Mouse (Mus musculus): Measurements from ENCODE around the gene 5031439G07Rik. TPM values are rescaled to one million over a fixed set of nuclear protein-coding genes. Genes with fewer than 3 reads are reported as not detected.
"Not testable (repeated sequence)": the region's sequence is repeated elsewhere in the genome, so short reads cannot be mapped to it uniquely, and the experiment has no call there.

Gene 5031439G07Rik
- 18.7 TPM in 2 replicates for polyA plus RNA-seq (2016; fragmentation: Nextera tagmentation; extraction: Ambion mirVana)

DNA sequence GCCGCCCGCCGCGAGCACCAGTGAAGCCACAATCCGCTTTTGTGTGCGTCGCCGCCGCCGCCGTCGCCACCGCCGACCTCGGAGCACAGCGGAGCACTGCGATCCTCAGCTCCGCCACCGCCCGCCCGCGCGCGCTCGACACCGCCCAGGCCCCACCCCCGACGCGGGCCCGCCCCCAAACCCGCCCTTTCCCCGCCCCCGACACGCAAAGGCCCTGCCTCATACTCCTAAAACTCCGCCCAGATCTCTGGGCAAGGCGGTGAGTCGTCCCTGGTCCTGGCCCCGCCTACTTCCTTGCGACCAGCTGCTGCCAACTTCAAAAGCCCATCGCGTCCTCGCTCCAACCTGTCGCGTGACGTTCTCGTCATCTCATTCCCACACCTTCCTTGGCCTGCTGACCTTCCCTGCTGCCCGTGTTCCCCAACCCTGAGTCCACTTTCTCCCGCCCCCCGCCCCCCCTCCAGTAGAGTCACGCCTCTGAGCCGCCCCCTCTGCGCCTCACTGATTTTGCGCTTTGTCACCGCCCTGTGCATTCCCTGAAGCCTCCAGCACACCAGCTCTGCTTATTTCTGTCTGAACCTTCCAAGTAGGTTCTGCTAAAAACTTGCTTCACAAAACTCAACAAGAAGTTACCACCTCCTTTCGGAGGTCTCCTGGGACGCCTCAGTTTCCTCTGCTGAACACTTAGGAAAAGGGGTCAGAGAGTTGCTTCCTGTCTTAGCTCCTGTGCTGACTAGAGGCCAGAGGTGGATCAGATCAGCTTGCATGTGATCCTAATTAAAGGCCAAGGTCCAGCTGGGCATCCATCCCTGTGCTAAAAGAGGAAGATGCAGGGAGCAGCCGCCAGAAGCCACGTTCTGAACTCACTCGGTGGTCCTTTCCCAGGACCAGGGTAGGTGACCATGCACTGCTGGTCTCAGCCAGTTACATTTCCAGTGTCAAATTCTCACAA lies at the start of gene 5031439G07Rik:
Gene 5031439G07Rik, minus strand, starts transcription at position 678 of the 952 bp plus-strand sequence.
- Histone ChIP-seq H3K4me3 (peak within 1 kb of the TSS; percentile 88), H3K9me3 (replicated peaks) (no peaks in the 10 kb centered on the region), H3K4me1 (peaks cover 25% of the 10 kb centered on the region), H3K4me2 (replicated peaks) (peak within 1 kb of the TSS; percentile 78), H3K9ac (peak within 1 kb of the TSS; percentile 90), H3K27me3 (0 out of 2 replicates have a peak, but pooled peaks cover 2% of the 10 kb centered on the region), H3K27ac (peak within 1 kb of the TSS; percentile 77), H3K36me3 (peaks cover 3% of the 10 kb centered on the region; the same call in 1 of the 2 replicates)
- WGBS: under 1% methylated on average over 46 of the region's 59 CpGs
- ATAC-seq (ENCODE audit: low FRiP score): peak; percentile 90

DNA sequence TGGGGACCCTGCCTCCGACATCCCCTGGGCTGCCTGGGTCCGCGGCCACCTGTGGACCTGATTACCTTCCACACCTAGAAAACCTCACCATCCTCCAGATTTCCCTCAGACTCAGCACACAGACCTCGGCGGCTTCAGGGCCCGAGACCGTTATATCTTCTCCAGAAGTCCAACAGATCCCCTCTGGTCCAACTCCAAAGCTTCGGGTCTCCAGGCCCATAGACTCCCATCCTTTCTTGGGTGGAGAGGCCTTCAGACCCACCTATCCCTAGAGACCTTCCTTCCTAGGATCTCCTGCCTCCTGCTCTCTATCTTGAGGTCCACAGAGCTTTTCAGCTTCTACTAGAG lies 49.0 kb upstream of the 5031439G07Rik start:
- 5% methylated on average over 8 of the region's 8 CpGs for WGBS
- H3K4me1 ChIP-seq: peaks cover 25% of the 10 kb centered on the region
- peak overlapping the region; percentile 85 for H3K4me2 ChIP-seq (replicated peaks)
- H3K27me3 ChIP-seq: no peaks in the 10 kb centered on the region; the same call in 1 of the 2 replicates
- no peak for ATAC-seq (ENCODE audit: low FRiP score)
- H3K36me3 ChIP-seq: no peaks in the 10 kb centered on the region
- H3K4me3 ChIP-seq: peak overlapping the region; percentile 78
- H3K9me3 ChIP-seq (replicated peaks): no peaks in the 10 kb centered on the region; the same call in 1 of the 2 replicates
- peak overlapping the region; percentile 87 for H3K9ac ChIP-seq
- peak overlapping the region; percentile 50; the same call in 1 of the 2 replicates for H3K27ac ChIP-seq

DNA sequence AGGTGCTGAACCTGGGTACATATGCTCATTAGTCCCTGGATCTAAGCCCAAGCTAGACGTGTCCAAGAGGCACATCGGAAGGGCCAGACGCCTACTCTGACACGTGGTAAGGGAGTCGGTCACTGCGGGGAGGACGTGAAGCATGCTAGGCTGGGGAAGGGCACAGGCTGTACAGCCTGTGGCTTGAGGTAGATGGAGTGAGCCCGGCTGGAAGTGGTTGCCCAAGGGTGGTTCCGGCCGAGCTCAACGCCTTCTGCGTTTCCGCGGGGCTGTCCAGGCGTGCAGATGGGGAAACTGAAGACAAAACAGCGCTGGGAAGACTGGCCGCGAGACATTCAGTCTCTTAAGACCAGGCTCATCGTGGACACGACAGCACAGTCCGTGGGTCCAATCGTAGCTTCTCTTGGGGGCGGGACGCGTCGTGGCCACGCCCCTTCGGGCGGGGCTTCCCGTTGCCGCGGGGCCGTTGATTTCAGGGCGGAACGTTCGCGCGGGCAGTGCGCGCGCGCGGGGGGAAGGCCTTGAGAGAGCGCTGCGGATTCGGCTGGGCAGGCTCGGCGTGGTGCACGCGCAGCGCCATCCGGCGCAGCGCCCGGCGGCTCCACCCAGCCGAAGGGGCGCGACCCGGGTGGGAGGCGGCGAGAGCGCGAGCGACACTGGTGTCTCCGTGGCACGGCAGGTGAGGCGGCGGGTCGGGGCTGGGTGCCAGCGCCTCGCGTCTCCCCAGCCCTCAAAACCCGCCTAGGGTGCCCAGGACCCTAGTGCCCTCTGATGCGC lies 48.4 kb upstream of the 5031439G07Rik start:
- H3K9me3 ChIP-seq (replicated peaks): peaks cover 4% of the 10 kb centered on the region; the same call in 1 of the 2 replicates
- no peaks in the 10 kb centered on the region; the same call in 1 of the 2 replicates for H3K27me3 ChIP-seq
- H3K27ac ChIP-seq: peak overlapping the region; percentile 50; the same call in 1 of the 2 replicates
- peaks cover 20% of the 10 kb centered on the region for H3K4me1 ChIP-seq
- H3K4me3 ChIP-seq: peak overlapping the region; percentile 78
- peak overlapping the region; percentile 87 for H3K9ac ChIP-seq
- peak overlapping the region; percentile 85 for H3K4me2 ChIP-seq (replicated peaks)
- no peaks in the 10 kb centered on the region for H3K36me3 ChIP-seq
- under 1% methylated on average over 75 of the region's 75 CpGs for WGBS
- ATAC-seq (ENCODE audit: low FRiP score): peak; percentile 96

DNA sequence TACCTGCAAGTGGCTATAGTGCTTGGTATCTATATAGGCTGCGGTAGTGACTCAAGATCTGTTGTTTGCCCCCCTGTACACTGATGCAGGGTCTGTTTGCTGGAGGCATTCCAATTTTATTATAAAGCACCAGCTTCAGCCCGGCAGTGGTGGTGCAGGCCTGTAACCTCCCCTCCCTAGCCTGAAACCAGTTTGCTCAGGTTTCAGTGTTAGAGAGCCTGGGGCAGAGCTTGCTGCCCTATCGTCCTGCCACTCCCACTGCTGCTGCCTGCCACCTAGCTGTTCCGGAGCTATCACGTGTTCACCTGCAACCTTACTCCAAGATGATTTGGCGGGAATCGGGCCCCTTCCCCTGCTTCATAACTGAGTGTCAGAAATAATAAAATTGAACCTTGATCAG lies 45.6 kb upstream of the 5031439G07Rik start:
- not testable (repeated sequence) for H3K4me3 ChIP-seq; H3K27ac ChIP-seq; H3K36me3 ChIP-seq; H3K27me3 ChIP-seq; H3K9me3 ChIP-seq (replicated peaks); H3K4me2 ChIP-seq (replicated peaks); ATAC-seq (ENCODE audit: low FRiP score); H3K9ac ChIP-seq
- H3K4me1 ChIP-seq: peaks cover 17% of the 10 kb centered on the region
- WGBS: 53% methylated on average over 7 of the region's 7 CpGs

DNA sequence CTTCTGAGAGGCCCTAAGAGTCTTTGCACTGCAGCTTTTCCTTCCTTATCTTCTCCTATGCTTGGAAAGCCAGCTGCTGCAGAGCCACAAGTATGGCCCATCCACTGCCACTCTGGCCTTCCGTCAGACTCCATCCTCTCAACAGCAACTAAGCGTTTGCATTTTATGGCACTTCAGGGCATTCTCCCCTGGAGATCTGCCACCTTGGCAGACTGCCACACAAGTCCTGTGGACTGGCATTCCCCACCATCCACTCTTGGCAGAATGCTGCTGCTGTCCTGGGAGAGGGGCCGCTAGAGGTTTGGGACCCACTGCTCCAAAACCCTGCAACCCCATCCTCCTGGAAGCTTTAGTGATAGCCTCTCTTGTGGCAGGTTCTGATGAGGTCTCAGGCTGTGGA lies 43.5 kb upstream of the 5031439G07Rik start:
- no peak overlapping the region for H3K4me2 ChIP-seq (replicated peaks)
- no peaks in the 10 kb centered on the region for H3K36me3 ChIP-seq
- H3K27me3 ChIP-seq: no peaks in the 10 kb centered on the region; the same call in 1 of the 2 replicates
- H3K9ac ChIP-seq: no peak overlapping the region
- no peak overlapping the region for H3K27ac ChIP-seq
- H3K4me1 ChIP-seq: peaks cover 5% of the 10 kb centered on the region; the same call in 1 of the 2 replicates
- peaks cover 4% of the 10 kb centered on the region; the same call in 1 of the 2 replicates for H3K9me3 ChIP-seq (replicated peaks)
- ATAC-seq (ENCODE audit: low FRiP score): no peak
- WGBS: 80% methylated on average over 3 of the region's 3 CpGs
- no peak overlapping the region for H3K4me3 ChIP-seq

DNA sequence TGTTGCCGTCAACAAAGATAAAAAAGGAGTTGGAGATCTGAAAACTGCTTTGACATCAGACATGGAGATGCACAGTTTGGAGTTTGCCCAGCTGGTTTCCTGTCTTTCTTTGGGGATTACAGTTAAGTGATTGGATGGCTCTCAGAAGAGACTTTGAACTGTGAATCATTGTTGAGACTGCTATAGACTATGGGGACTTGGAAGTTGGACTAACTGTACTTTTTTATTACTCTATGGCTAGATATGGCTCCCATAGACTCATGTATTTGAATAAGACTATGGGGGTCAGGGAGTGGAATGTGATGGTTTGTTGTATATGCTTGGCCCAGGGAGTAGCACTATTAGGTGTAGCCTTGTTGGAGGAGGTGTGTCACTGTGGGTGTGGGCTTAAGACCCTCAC lies 42.3 kb upstream of the 5031439G07Rik start:
- not testable (repeated sequence) for H3K9me3 ChIP-seq (replicated peaks); H3K9ac ChIP-seq; H3K27me3 ChIP-seq; H3K4me2 ChIP-seq (replicated peaks); H3K36me3 ChIP-seq; H3K27ac ChIP-seq; H3K4me3 ChIP-seq; H3K4me1 ChIP-seq; ATAC-seq (ENCODE audit: low FRiP score)
- 79% methylated on average over 1 of the region's 1 CpGs for WGBS

DNA sequence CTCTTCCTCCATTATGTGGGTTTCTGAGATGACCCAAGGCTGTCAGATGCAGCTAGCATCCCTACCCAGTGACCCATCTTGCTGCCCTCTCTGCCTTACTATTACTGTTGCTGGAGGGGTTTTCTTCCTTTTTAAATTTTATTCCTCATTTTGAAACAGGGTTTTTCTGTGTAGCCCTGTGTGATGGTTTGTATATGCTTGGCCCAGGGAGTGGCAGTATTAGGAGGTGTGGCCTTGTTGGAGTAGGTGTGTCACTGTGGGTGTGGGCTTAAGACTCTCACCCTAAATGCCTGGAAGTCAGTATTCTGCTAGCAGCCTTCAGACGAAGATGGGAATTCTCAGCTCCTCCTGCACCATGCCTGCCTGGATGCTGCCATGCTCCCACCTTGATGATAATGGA lies 40.3 kb upstream of the 5031439G07Rik start, which contains the start of gene Fam118a:
Gene Fam118a, plus strand, starts transcription at position 301 of the 400 bp plus-strand sequence.
- H3K9me3 ChIP-seq (replicated peaks); H3K4me3 ChIP-seq: not testable (repeated sequence)

DNA sequence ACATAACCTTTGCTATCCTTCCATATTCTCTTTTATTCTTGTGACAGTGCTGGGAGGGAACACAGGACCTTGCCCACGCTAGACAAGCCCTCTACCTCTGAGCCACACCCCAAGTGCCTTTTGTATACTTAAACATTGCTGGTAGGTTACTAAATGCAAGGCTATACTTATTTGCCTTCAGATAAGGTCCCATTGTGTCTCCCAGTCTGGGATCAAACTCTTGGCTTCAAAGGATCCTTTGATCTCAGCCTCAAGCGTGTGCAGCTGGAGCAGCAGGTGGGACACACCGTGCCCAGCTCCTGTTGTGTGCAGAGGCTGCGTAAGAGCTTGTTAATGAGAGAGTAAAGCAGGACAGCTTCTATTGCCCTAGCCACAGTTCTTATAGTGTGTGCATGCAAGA lies 39.4 kb upstream of the 5031439G07Rik start:
- Histone ChIP-seq H3K4me2 (replicated peaks) (no peak overlapping the region), H3K9ac (no peak overlapping the region), H3K27me3 (no peaks in the 10 kb centered on the region), H3K27ac (no peak overlapping the region), H3K9me3 (replicated peaks) (peaks cover 4% of the 10 kb centered on the region; the same call in 1 of the 2 replicates), H3K36me3 (no peaks in the 10 kb centered on the region), H3K4me1 (no peaks in the 10 kb centered on the region), H3K4me3 (no peak overlapping the region)
- 48% methylated on average over 4 of the region's 4 CpGs for WGBS
- no peak for ATAC-seq (ENCODE audit: low FRiP score)

More for the DNA sequence above, 40.3 kb upstream of the 5031439G07Rik start, which contains the start of gene Fam118a:
- H3K27ac ChIP-seq; H3K27me3 ChIP-seq; ATAC-seq (ENCODE audit: low FRiP score); H3K36me3 ChIP-seq; H3K9ac ChIP-seq; H3K4me2 ChIP-seq (replicated peaks); H3K4me1 ChIP-seq: not testable (repeated sequence)
- WGBS: 52% methylated on average over 1 of the region's 1 CpGs

DNA sequence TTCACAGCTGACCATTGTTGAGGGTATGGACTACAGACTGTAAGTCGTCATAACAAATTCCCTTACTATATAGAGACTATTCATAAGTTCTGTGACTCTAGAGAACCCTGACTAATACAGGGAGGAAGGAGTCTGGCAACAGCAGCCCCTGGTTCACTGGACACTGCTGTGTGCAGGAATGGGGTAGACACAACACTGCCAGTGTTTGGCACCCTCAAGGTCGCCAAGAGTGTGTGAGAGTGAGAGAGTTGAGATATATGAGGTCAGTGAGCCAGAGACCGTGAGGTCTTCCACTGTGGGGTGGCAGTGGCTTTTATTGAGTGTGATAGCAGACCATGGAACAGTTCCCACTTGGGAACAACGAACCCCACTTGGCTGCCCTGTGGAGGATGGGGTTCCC lies 37.8 kb upstream of the 5031439G07Rik start:
- H3K9me3 ChIP-seq (replicated peaks): no peaks in the 10 kb centered on the region
- H3K4me2 ChIP-seq (replicated peaks): no peak overlapping the region
- H3K4me1 ChIP-seq: no peaks in the 10 kb centered on the region
- H3K27me3 ChIP-seq: no peaks in the 10 kb centered on the region
- no peak overlapping the region for H3K27ac ChIP-seq
- H3K36me3 ChIP-seq: no peaks in the 10 kb centered on the region
- no peak overlapping the region for H3K4me3 ChIP-seq
- 84% methylated on average over 4 of the region's 4 CpGs for WGBS
- no peak overlapping the region for H3K9ac ChIP-seq
- ATAC-seq (ENCODE audit: low FRiP score): no peak

DNA sequence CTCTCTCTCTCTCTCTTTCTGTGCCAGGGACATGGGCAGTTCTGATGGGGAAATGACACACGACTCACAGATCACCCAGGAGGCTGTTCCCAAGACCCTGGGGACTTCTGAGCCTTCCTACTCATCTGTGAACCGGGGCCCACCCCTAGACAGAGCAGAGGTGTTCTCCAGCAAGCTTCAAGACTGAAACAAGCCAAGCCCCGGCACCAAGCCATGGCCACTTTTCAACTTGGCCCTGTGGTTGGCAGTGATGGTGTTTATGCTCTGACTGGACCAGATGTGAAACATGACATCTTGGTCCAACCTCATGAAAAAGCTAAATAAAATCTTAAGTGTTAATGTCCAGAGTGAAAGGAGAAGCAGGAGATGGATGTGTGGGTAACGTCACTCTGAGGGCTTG lies 33.9 kb upstream of the 5031439G07Rik start:
- Histone ChIP-seq H3K4me3 (no peak overlapping the region), H3K9ac (no peak overlapping the region), H3K9me3 (replicated peaks) (no peaks in the 10 kb centered on the region), H3K27ac (no peak overlapping the region), H3K4me2 (replicated peaks) (no peak overlapping the region), H3K4me1 (peaks cover 2% of the 10 kb centered on the region), H3K27me3 (peaks cover 12% of the 10 kb centered on the region; the same call in 1 of the 2 replicates), H3K36me3 (no peaks in the 10 kb centered on the region)
- 75% methylated on average over 4 of the region's 4 CpGs for WGBS
- ATAC-seq (ENCODE audit: low FRiP score): no peak

DNA sequence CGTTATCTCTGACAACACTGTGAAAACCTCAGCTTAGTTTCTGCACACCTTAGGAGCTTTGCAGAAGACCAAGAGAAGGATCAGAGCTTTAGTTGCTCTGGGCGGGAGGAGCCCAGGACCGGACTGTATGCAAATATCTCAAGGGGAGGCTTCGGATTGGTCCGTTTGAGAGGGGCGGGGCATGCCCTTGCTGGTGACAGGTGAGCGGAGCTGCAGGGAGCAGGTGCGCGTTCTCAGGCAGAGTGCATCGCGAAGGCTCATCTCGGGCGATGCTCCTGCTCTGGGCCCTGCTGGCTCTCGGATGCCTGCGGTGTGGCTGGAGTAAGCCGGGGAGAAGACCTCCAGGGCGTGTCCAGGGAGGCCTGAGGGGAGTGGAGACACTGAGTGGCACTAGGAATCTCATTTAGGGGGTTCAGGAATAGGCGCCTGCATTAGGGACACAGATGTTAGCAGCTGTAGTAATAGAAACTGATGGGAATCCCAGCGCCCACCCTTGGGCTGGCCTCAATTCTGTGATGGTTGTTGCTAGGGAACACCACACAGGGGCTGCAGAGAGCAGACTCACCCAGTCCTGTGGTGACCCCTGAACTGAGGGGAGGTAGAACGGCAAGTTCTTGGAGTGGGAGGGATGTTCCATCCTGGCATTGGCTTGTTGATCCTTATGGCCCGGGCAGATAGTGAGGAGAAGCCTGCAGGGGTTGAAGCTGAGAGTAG lies 28.8 kb upstream of the 5031439G07Rik start, which contains the start of gene Upk3a:
Gene Upk3a, plus strand, starts transcription at position 191 of the 714 bp plus-strand sequence.
- H3K9me3 ChIP-seq (replicated peaks): no peaks in the 10 kb centered on the region
- ATAC-seq (ENCODE audit: low FRiP score): no peak
- WGBS: 11% methylated on average over 20 of the region's 21 CpGs

More for the DNA sequence above, 28.8 kb upstream of the 5031439G07Rik start, which contains the start of gene Upk3a:
- Histone ChIP-seq H3K27ac (no peak within 1 kb of the TSS), H3K4me3 (no peak within 1 kb of the TSS), H3K36me3 (no peaks in the 10 kb centered on the region), H3K27me3 (peaks cover 24% of the 10 kb centered on the region), H3K4me1 (peaks cover 10% of the 10 kb centered on the region), H3K4me2 (replicated peaks) (peak within 1 kb of the TSS; percentile 36), H3K9ac (no peak within 1 kb of the TSS)
